In the genomic region with DNA sequence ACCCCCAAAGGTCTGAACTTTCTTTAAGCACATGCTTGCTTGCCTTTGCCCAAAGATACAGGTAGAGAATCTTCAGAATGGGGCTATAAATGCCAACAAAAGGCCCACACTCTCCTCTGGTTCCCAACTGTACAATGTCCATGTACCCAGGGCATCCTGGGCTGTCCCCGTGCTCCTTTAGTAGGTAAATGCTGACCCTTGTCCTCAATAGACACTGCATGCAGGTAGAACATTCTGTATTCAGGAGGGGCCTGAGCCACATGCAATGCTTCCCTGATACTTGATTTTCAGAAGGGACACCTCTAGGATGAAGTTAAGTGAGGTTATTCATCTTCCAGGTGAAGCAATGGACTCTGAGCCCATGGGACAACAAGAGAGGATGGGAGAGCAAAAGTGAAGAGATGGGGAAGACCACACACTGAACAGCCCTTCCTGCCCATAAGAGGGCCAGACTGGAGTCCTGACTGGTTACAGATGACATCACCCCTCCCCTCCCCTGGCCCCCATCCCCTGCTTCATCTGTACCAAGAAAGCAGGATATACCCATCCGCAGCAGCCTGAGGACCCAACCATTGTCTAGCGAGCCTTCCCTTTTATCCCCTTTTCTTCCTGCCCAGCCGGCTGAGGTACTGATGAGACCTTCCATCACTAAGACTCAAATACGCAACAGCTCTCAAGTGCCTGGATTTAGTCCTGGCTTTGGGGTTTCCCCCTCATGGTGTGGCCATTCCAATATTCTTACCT, we compare ENCODE assay signal across 8 mouse cellular contexts. TPM values are rescaled to one million over a fixed set of nuclear protein-coding genes. Genes with fewer than 3 reads are reported as not detected.
DNase-seq lines count a peak whose midpoint lies in the region; ATAC-seq and TF ChIP-seq lines count a peak whose summit lies in the region.

No protein-coding gene starts in this region.

- no peak for TF ChIP-seq CTCF in gastrocnemius, adult 2 months (IDR thresholded peaks at IDR 0.05)
- TF ChIP-seq CTCF in testis, adult 2 months (IDR thresholded peaks at IDR 0.05; ENCODE audit: control insufficient read depth, insufficient read depth, insufficient replicate concordance, low read depth, low read length) = no peak
- no peak for TF ChIP-seq CTCF in stomach, postnatal 0 days (IDR thresholded peaks at IDR 0.05; ENCODE audit: low read depth)

- no peaks in the 10 kb centered on the region for H3K36me3 ChIP-seq in testis, adult 2 months (ENCODE audit: control insufficient read depth, insufficient read depth, low read length)
- no peaks in the 10 kb centered on the region for H3K36me3 ChIP-seq in limb, embryonic 15.5 days
- H3K36me3 ChIP-seq in stomach, postnatal 0 days (ENCODE audit: control insufficient read depth, insufficient read depth, low read length) = no peaks in the 10 kb centered on the region

- H3K9ac ChIP-seq in limb, embryonic 15.5 days = 0 out of 2 replicates have a peak overlapping the region, but pooled peaks have one; percentile 26
- H3K9ac ChIP-seq in stomach, postnatal 0 days (ENCODE audit: low read length) = peak overlapping the region; percentile 62

- H3K27ac ChIP-seq in gastrocnemius, adult 2 months = peak overlapping the region; percentile 88
- no peak overlapping the region for H3K27ac ChIP-seq in testis, adult 2 months (ENCODE audit: control insufficient read depth, insufficient read depth, low read depth, low read length)
- no peak overlapping the region for H3K27ac ChIP-seq in limb, embryonic 15.5 days
- H3K27ac ChIP-seq in stomach, postnatal 0 days (replicated peaks) = peak overlapping the region; percentile 18; the same call in 1 of the 2 replicates

- peak overlapping the region; percentile 82 for H3K4me3 ChIP-seq in gastrocnemius, adult 2 months
- peak overlapping the region; percentile 12 for H3K4me3 ChIP-seq in testis, adult 2 months (ENCODE audit: control insufficient read depth, low read depth, low read length)
- peak overlapping the region; percentile 47 for H3K4me3 ChIP-seq in limb, embryonic 15.5 days
- H3K4me3 ChIP-seq in stomach, postnatal 0 days (ENCODE audit: low read depth, low read length) = peak overlapping the region; percentile 48

- H3K4me1 ChIP-seq in testis, adult 2 months (ENCODE audit: control insufficient read depth, insufficient read depth, low read length) = peaks cover 39% of the 10 kb centered on the region
- peaks cover 55% of the 10 kb centered on the region for H3K4me1 ChIP-seq in limb, embryonic 15.5 days
- H3K4me1 ChIP-seq in stomach, postnatal 0 days (replicated peaks; ENCODE audit: control insufficient read depth, insufficient read depth) = peaks cover 15% of the 10 kb centered on the region

- intact Hi-C loops in gastrocnemius, adult 2 months (cut with DNase I) = loop anchor here (5.0 kb wide), 1 partner anchor 51 kb away; no protein-coding TSS in a partner anchor

- TF ChIP-seq EP300 in stomach, postnatal 0 days (optimal IDR thresholded peaks at IDR 0.05) = no peak

- TF ChIP-seq POLR2A in testis, adult 2 months (IDR thresholded peaks at IDR 0.05; ENCODE audit: control insufficient read depth, low read depth, low read length) = no peak

- peak overlapping the region; percentile 85 for H3K4me2 ChIP-seq in limb, embryonic 15.5 days
- peak overlapping the region; percentile 83 for H3K4me2 ChIP-seq in stomach, postnatal 0 days (replicated peaks; ENCODE audit: low read depth)

- no peak for DNase-seq in gastrocnemius, adult 2 months
- DNase-seq in gastrocnemius, adult 18-20 months (ENCODE audit: low spot score) = no peak
- DNase-seq in testis, postnatal 10 days (ENCODE audit: low spot score) = no peak
- DNase-seq in stomach, postnatal 0 days (ENCODE audit: low spot score) = no peak
- no peak for DNase-seq in right cerebral cortex, adult 2 months (ENCODE audit: low spot score in 2 of 2)

- no peaks in the 10 kb centered on the region for H3K9me3 ChIP-seq in limb, embryonic 15.5 days
- no peaks in the 10 kb centered on the region for H3K9me3 ChIP-seq in stomach, postnatal 0 days (ENCODE audit: control insufficient read depth, low read length)

- H3K27me3 ChIP-seq in testis, adult 2 months (ENCODE audit: control insufficient read depth, insufficient read depth, low read length) = no peaks in the 10 kb centered on the region
- H3K27me3 ChIP-seq in limb, embryonic 15.5 days = 0 out of 2 replicates have a peak, but pooled peaks cover 6% of the 10 kb centered on the region
- no peaks in the 10 kb centered on the region; the same call in 1 of the 2 replicates for H3K27me3 ChIP-seq in stomach, postnatal 0 days (ENCODE audit: control insufficient read depth, insufficient read depth, low read length)

- WGBS in limb, embryonic 15.5 days = 34% methylated on average over 5 of the region's 5 CpGs
- 38% methylated on average over 5 of the region's 5 CpGs for WGBS in stomach, postnatal 0 days

- no peak for ATAC-seq in limb, embryonic 15.5 days (ENCODE audit: insufficient number of reproducible peaks, low FRiP score, low TSS enrichment, low read depth)
- ATAC-seq in stomach, postnatal 0 days (ENCODE audit: low FRiP score, low TSS enrichment) = no peak
- ATAC-seq in granulocyte monocyte progenitor cell, adult 5-6 weeks (replicated peaks; ENCODE audit: poor library complexity, severe bottlenecking) = no peak

RNA-seq across cellular contexts. Expression of a gene that starts 1.0 kb away (rescaled TPM):
- 1 to 10 TPM; 4.8 to 7.4 TPM for total RNA-seq in gastrocnemius, adult 2 months (2021)
- total RNA-seq in gastrocnemius, adult 18-20 months (2021) = 1 to 10 TPM; 5.3 to 9.7 TPM
- polyA plus RNA-seq in testis, adult 2 months (2012; rRNA removed) = 5.5 and 5.6 TPM in 2 replicates
- polyA plus RNA-seq in limb, embryonic 15.5 days (2015; fragmentation: Nextera tagmentation; extraction: Ambion mirVana) = 17.6 and 21.3 TPM in 2 replicates
- polyA plus RNA-seq in stomach, postnatal 0 days (2015; fragmentation: Nextera tagmentation; extraction: Ambion mirVana) = 30.0 and 32.3 TPM in 2 replicates
- not detected in 2 replicates for total RNA-seq in granulocyte monocyte progenitor cell, adult 5-6 weeks (2014; fragmentation: Nextera tagmentation)
- 0.26 and 0.36 TPM in 2 replicates for total RNA-seq in granulocyte monocyte progenitor cell, adult 5-6 weeks (2017)

RNA-seq across cellular contexts. Expression of a gene that starts 12.2 kb away (rescaled TPM):
- total RNA-seq in gastrocnemius, adult 2 months (2021) = 1 to 10 TPM in 1 of 2 experiments, under 1 TPM in 1; 0.66 to 1.1 TPM
- under 1 TPM; 0.39 to 0.47 TPM for total RNA-seq in gastrocnemius, adult 18-20 months (2021)
- polyA plus RNA-seq in testis, adult 2 months (2012; rRNA removed) = 1.0 TPM in 2 replicates
- polyA plus RNA-seq in limb, embryonic 15.5 days (2015; fragmentation: Nextera tagmentation; extraction: Ambion mirVana) = 0.38 and 0.52 TPM in 2 replicates
- 0.13 and 0.27 TPM in 2 replicates for polyA plus RNA-seq in stomach, postnatal 0 days (2015; fragmentation: Nextera tagmentation; extraction: Ambion mirVana)
- not detected in 2 replicates for total RNA-seq in granulocyte monocyte progenitor cell, adult 5-6 weeks (2014; fragmentation: Nextera tagmentation)
- total RNA-seq in granulocyte monocyte progenitor cell, adult 5-6 weeks (2017) = not detected in 2 replicates

RNA-seq across cellular contexts. Expression of a gene that starts 12.6 kb away (rescaled TPM):
- total RNA-seq in gastrocnemius, adult 2 months (2021) = 10 to 100 TPM; 25.4 to 35.3 TPM
- total RNA-seq in gastrocnemius, adult 18-20 months (2021) = 10 to 100 TPM; 25.0 to 28.1 TPM
- 18.7 and 23.4 TPM in 2 replicates for polyA plus RNA-seq in testis, adult 2 months (2012; rRNA removed)
- 84.1 and 91.5 TPM in 2 replicates for polyA plus RNA-seq in limb, embryonic 15.5 days (2015; fragmentation: Nextera tagmentation; extraction: Ambion mirVana)
- 48.8 and 55.1 TPM in 2 replicates for polyA plus RNA-seq in stomach, postnatal 0 days (2015; fragmentation: Nextera tagmentation; extraction: Ambion mirVana)
- total RNA-seq in granulocyte monocyte progenitor cell, adult 5-6 weeks (2014; fragmentation: Nextera tagmentation) = 66.8 and 134 TPM in 2 replicates
- 95.3 and 118 TPM in 2 replicates for total RNA-seq in granulocyte monocyte progenitor cell, adult 5-6 weeks (2017)

RNA-seq across cellular contexts. Expression of a gene that starts 16.7 kb away (rescaled TPM):
- not detected for total RNA-seq in gastrocnemius, adult 2 months (2021)
- not detected for total RNA-seq in gastrocnemius, adult 18-20 months (2021)
- polyA plus RNA-seq in testis, adult 2 months (2012; rRNA removed) = 0.08 and 0.27 TPM in 2 replicates
- not detected in 2 replicates for polyA plus RNA-seq in limb, embryonic 15.5 days (2015; fragmentation: Nextera tagmentation; extraction: Ambion mirVana)
- 0.10 and 0.13 TPM in 2 replicates for polyA plus RNA-seq in stomach, postnatal 0 days (2015; fragmentation: Nextera tagmentation; extraction: Ambion mirVana)
- not detected in 2 replicates for total RNA-seq in granulocyte monocyte progenitor cell, adult 5-6 weeks (2014; fragmentation: Nextera tagmentation)
- total RNA-seq in granulocyte monocyte progenitor cell, adult 5-6 weeks (2017) = not detected in 2 replicates

RNA-seq across cellular contexts. Expression of a gene that starts 29.2 kb away (rescaled TPM):
- total RNA-seq in gastrocnemius, adult 2 months (2021) = 10 to 100 TPM; 39.0 to 52.7 TPM
- total RNA-seq in gastrocnemius, adult 18-20 months (2021) = 10 to 100 TPM; 50.3 to 54.0 TPM
- 134 and 144 TPM in 2 replicates for polyA plus RNA-seq in testis, adult 2 months (2012; rRNA removed)
- polyA plus RNA-seq in limb, embryonic 15.5 days (2015; fragmentation: Nextera tagmentation; extraction: Ambion mirVana) = 169 and 184 TPM in 2 replicates
- polyA plus RNA-seq in stomach, postnatal 0 days (2015; fragmentation: Nextera tagmentation; extraction: Ambion mirVana) = 230 and 240 TPM in 2 replicates
- total RNA-seq in granulocyte monocyte progenitor cell, adult 5-6 weeks (2014; fragmentation: Nextera tagmentation) = 191 and 198 TPM in 2 replicates
- 84.2 and 91.1 TPM in 2 replicates for total RNA-seq in granulocyte monocyte progenitor cell, adult 5-6 weeks (2017)

Comparison
In these comparisons a context has a peak if more than half of its experiments do, and no peak if none do; other contexts are left out.
1. H3K27ac ChIP-seq: peak in gastrocnemius, adult 2 months (single experiment) and stomach, postnatal 0 days (single experiment); none in testis, adult 2 months (single experiment) and limb, embryonic 15.5 days (single experiment).
2. H3K4me3 ChIP-seq: peak in every context shown above with its lines; median percentile 82 in gastrocnemius, adult 2 months; 48 in stomach, postnatal 0 days; 47 in limb, embryonic 15.5 days; 12 in testis, adult 2 months.
3. RNA of a gene that starts 1.0 kb away (total RNA-seq): 5.3 to 9.7 TPM in gastrocnemius, adult 18-20 months and 4.8 to 7.4 TPM in gastrocnemius, adult 2 months; 0.26 to 0.36 TPM in granulocyte monocyte progenitor cell, adult 5-6 weeks; every median in the first group is over 4 times any median in the second.